Mouse (Mus musculus): Measurements from ENCODE around the gene Ckm. TPM values are rescaled to one million over a fixed set of nuclear protein-coding genes. Genes with fewer than 3 reads are reported as not detected.

Gene Ckm
- polyA plus RNA-seq, 1 experiment from 2014 or later: 0.34 TPM

GRCm38 (mm10) chr7:19365376-19365775 is 39.2 kb upstream of the Ckm start:
- Histone ChIP-seq H3K4me1 (peaks cover 19% of the 10 kb centered on the region; the same call in 1 of the 2 replicates), H3K27me3 (peaks cover 30% of the 10 kb centered on the region), H3K9ac (no peak overlapping the region), H3K4me3 (no peak overlapping the region), H3K9me3 (replicated peaks) (no peaks in the 10 kb centered on the region), H3K4me2 (replicated peaks) (no peak overlapping the region), H3K36me3 (no peaks in the 10 kb centered on the region), H3K27ac (no peak overlapping the region)
- WGBS: 77% methylated on average over 4 of the region's 4 CpGs
- no peak for ATAC-seq (ENCODE audit: low FRiP score)

- H3K27ac ChIP-seq: no peak overlapping the region
- 22% methylated on average over 16 of the region's 16 CpGs for WGBS
- H3K27me3 ChIP-seq: peaks cover 14% of the 10 kb centered on the region
- no peak overlapping the region for H3K4me3 ChIP-seq
- no peak for ATAC-seq (ENCODE audit: low FRiP score)
- H3K36me3 ChIP-seq: no peaks in the 10 kb centered on the region
- H3K4me2 ChIP-seq (replicated peaks): no peak overlapping the region
- H3K9me3 ChIP-seq (replicated peaks): no peaks in the 10 kb centered on the region
- peaks cover 4% of the 10 kb centered on the region; the same call in 1 of the 2 replicates for H3K4me1 ChIP-seq
- no peak overlapping the region for H3K9ac ChIP-seq
Observed at GRCm38 (mm10) chr7:19368380-19368779, 36.2 kb upstream of the Ckm start.

GRCm38 (mm10) chr7:19369823-19370425 is 34.7 kb upstream of the Ckm start:
- H3K27me3 ChIP-seq: peaks cover 13% of the 10 kb centered on the region
- peak overlapping the region; percentile 42 for H3K4me3 ChIP-seq
- H3K4me1 ChIP-seq: peaks cover 4% of the 10 kb centered on the region; the same call in 1 of the 2 replicates
- no peaks in the 10 kb centered on the region for H3K9me3 ChIP-seq (replicated peaks)
- peak; percentile 85 for ATAC-seq (ENCODE audit: low FRiP score)
- no peak overlapping the region for H3K27ac ChIP-seq
- peak overlapping the region; percentile 66 for H3K4me2 ChIP-seq (replicated peaks)
- H3K36me3 ChIP-seq: no peaks in the 10 kb centered on the region
- 11% methylated on average over 46 of the region's 46 CpGs for WGBS
- peak overlapping the region; percentile 50 for H3K9ac ChIP-seq

GRCm38 (mm10) chr7:19373367-19373766 is 31.2 kb upstream of the Ckm start:
- Histone ChIP-seq H3K27me3 (peaks cover 12% of the 10 kb centered on the region), H3K9ac (no peak overlapping the region), H3K4me1 (peaks cover 4% of the 10 kb centered on the region; the same call in 1 of the 2 replicates), H3K4me2 (replicated peaks) (no peak overlapping the region), H3K27ac (no peak overlapping the region), H3K4me3 (no peak overlapping the region), H3K9me3 (replicated peaks) (no peaks in the 10 kb centered on the region), H3K36me3 (no peaks in the 10 kb centered on the region; the same call in 1 of the 2 replicates)
- 80% methylated on average over 2 of the region's 2 CpGs for WGBS
- ATAC-seq (ENCODE audit: low FRiP score): no peak

GRCm38 (mm10) chr7:19375368-19375767 is 29.2 kb upstream of the Ckm start:
- no peak overlapping the region for H3K27ac ChIP-seq
- no peaks in the 10 kb centered on the region; the same call in 1 of the 2 replicates for H3K36me3 ChIP-seq
- 77% methylated on average over 18 of the region's 18 CpGs for WGBS
- no peak overlapping the region for H3K9ac ChIP-seq
- no peaks in the 10 kb centered on the region for H3K4me1 ChIP-seq
- no peak for ATAC-seq (ENCODE audit: low FRiP score)
- H3K9me3 ChIP-seq (replicated peaks): no peaks in the 10 kb centered on the region
- no peaks in the 10 kb centered on the region for H3K27me3 ChIP-seq
- H3K4me2 ChIP-seq (replicated peaks): no peak overlapping the region
- H3K4me3 ChIP-seq: no peak overlapping the region

- H3K9ac ChIP-seq: no peak overlapping the region
- no peaks in the 10 kb centered on the region for H3K9me3 ChIP-seq (replicated peaks)
- no peak overlapping the region for H3K4me2 ChIP-seq (replicated peaks)
- no peaks in the 10 kb centered on the region for H3K4me1 ChIP-seq
- H3K4me3 ChIP-seq: no peak overlapping the region
- WGBS: 90% methylated on average over 4 of the region's 4 CpGs
- ATAC-seq (ENCODE audit: low FRiP score): no peak
- H3K27ac ChIP-seq: no peak overlapping the region
- no peaks in the 10 kb centered on the region; the same call in 1 of the 2 replicates for H3K36me3 ChIP-seq
- no peaks in the 10 kb centered on the region for H3K27me3 ChIP-seq
Observed at GRCm38 (mm10) chr7:19376019-19376418, 28.6 kb upstream of the Ckm start.

GRCm38 (mm10) chr7:19378049-19378448 is 26.5 kb upstream of the Ckm start:
- Histone ChIP-seq H3K4me2 (replicated peaks) (no peak overlapping the region), H3K4me1 (peaks cover 7% of the 10 kb centered on the region), H3K9me3 (replicated peaks) (no peaks in the 10 kb centered on the region), H3K27me3 (no peaks in the 10 kb centered on the region), H3K4me3 (no peak overlapping the region), H3K9ac (no peak overlapping the region), H3K27ac (no peak overlapping the region), H3K36me3 (no peaks in the 10 kb centered on the region; the same call in 1 of the 2 replicates)
- ATAC-seq (ENCODE audit: low FRiP score): no peak
- 78% methylated on average over 8 of the region's 8 CpGs for WGBS

GRCm38 (mm10) chr7:19381377-19382165 is 23.0 kb upstream of the Ckm start, which contains the start of gene Ercc2:
Gene Ercc2, plus strand, starts transcription at chr7:19382010.
- H3K27ac ChIP-seq: peak within 1 kb of the TSS; percentile 35
- WGBS: 9% methylated on average over 36 of the region's 48 CpGs
- ATAC-seq (ENCODE audit: low FRiP score): peak; percentile 95

GRCm38 (mm10) chr7:19382166-19382541 is 22.4 kb upstream of the Ckm start:
- H3K4me1 ChIP-seq: peaks cover 16% of the 10 kb centered on the region
- H3K27ac ChIP-seq: peak overlapping the region; percentile 35
- no peaks in the 10 kb centered on the region for H3K9me3 ChIP-seq (replicated peaks)
- H3K9ac ChIP-seq: peak overlapping the region; percentile 94
- peak overlapping the region; percentile 89 for H3K4me2 ChIP-seq (replicated peaks)
- peaks cover 35% of the 10 kb centered on the region for H3K36me3 ChIP-seq
- no peaks in the 10 kb centered on the region for H3K27me3 ChIP-seq
- ATAC-seq (ENCODE audit: low FRiP score): peak; percentile 74
- WGBS: under 1% methylated on average over 28 of the region's 37 CpGs
- H3K4me3 ChIP-seq: peak overlapping the region; percentile 95

More at GRCm38 (mm10) chr7:19381377-19382165, 23.0 kb upstream of the Ckm start, which contains the start of gene Ercc2:
- Histone ChIP-seq H3K4me3 (peak within 1 kb of the TSS; percentile 95), H3K9ac (peak within 1 kb of the TSS; percentile 94), H3K27me3 (no peaks in the 10 kb centered on the region), H3K9me3 (replicated peaks) (no peaks in the 10 kb centered on the region), H3K36me3 (peaks cover 29% of the 10 kb centered on the region), H3K4me1 (peaks cover 16% of the 10 kb centered on the region), H3K4me2 (replicated peaks) (peak within 1 kb of the TSS; percentile 89)

GRCm38 (mm10) chr7:19383708-19384107 is 20.9 kb upstream of the Ckm start:
- Histone ChIP-seq H3K4me2 (replicated peaks) (peak overlapping the region; percentile 89; the same call in 1 of the 2 replicates), H3K36me3 (peaks cover 49% of the 10 kb centered on the region), H3K4me3 (0 out of 2 replicates have a peak overlapping the region, but pooled peaks have one; percentile 95), H3K27me3 (no peaks in the 10 kb centered on the region), H3K27ac (no peak overlapping the region), H3K9me3 (replicated peaks) (no peaks in the 10 kb centered on the region), H3K9ac (no peak overlapping the region; the same call in 1 of the 2 replicates), H3K4me1 (peaks cover 22% of the 10 kb centered on the region)
- 91% methylated on average over 9 of the region's 9 CpGs for whole genome bisulfite sequencing
- no peak for ATAC-seq (ENCODE audit: low FRiP score)

GRCm38 (mm10) chr7:19388699-19389413 is 15.7 kb upstream of the Ckm start:
- Histone ChIP-seq H3K4me1 (peaks cover 16% of the 10 kb centered on the region), H3K27me3 (no peaks in the 10 kb centered on the region), H3K9ac (0 out of 2 replicates have a peak overlapping the region, but pooled peaks have one; percentile 27), H3K9me3 (replicated peaks) (no peaks in the 10 kb centered on the region), H3K4me3 (no peak overlapping the region), H3K36me3 (peaks cover 96% of the 10 kb centered on the region), H3K4me2 (replicated peaks) (no peak overlapping the region), H3K27ac (peak overlapping the region; percentile 74)
- ATAC-seq (ENCODE audit: low FRiP score): peak; percentile 50
- 70% methylated on average over 10 of the region's 10 CpGs for WGBS

- Histone ChIP-seq H3K9ac (no peak overlapping the region), H3K4me3 (no peak overlapping the region), H3K4me1 (peaks cover 5% of the 10 kb centered on the region), H3K4me2 (replicated peaks) (no peak overlapping the region), H3K27me3 (peaks cover 11% of the 10 kb centered on the region), H3K36me3 (peaks cover 62% of the 10 kb centered on the region), H3K27ac (no peak overlapping the region), H3K9me3 (replicated peaks) (no peaks in the 10 kb centered on the region)
- WGBS: 90% methylated on average over 8 of the region's 8 CpGs
- ATAC-seq (ENCODE audit: low FRiP score): no peak
Observed at GRCm38 (mm10) chr7:19394484-19394883, 10.1 kb upstream of the Ckm start.

Measured in hindbrain, embryonic 12.5 days (tissue).